Mouse (Mus musculus): ENCODE results near the gene Tnfrsf17.

- TF ChIP-seq CTCF (IDR thresholded peaks at IDR 0.05; ENCODE audit: borderline replicate concordance, insufficient read depth, low read length): no peak
- TF ChIP-seq POLR2A (IDR thresholded peaks at IDR 0.05; ENCODE audit: low read depth, low read length): no peak
Measured at GRCm38 (mm10) chr16:11368412-11368811, 54.8 kb downstream of the Tnfrsf17 start.
